Mouse (Mus musculus) midbrain, embryonic 14.5 days (tissue): Measurements from ENCODE around the gene Mns1. TPM values are rescaled to one million over a fixed set of nuclear protein-coding genes. Genes with fewer than 3 reads are reported as not detected.

ENCODE experiments used
- ATAC-seq: fragments of 200-750 bp; cut with Nextera tagmentation; 2 replicates; pipeline ENCODE4 v1.8.0; 2017; ENCODE audit warnings: moderate number of reproducible peaks, moderate library complexity; ENCODE audit not compliant: low FRiP score, low TSS enrichment
- DNase-seq: peaks from one replicate; pipeline ENCODE4 v3.0.0-alpha.2; 2015
- H3K27ac ChIP-seq: fragments of 300-500 bp; sonication (generic); replicated peaks from 2 replicates; pipeline ENCODE4 v1.5.1; 2014; ENCODE audit warnings: mild to moderate bottlenecking, low read depth, low read length, moderate library complexity
- H3K27me3 ChIP-seq: fragments of 300-500 bp; sonication (generic); 2 replicates; pipeline ENCODE4 v1.6.1; 2014; ENCODE audit warnings: low read length, control low read depth, mixed read lengths; ENCODE audit not compliant: control insufficient read depth, insufficient read depth
- H3K36me3 ChIP-seq: fragments of 300-500 bp; sonication (generic); 2 replicates; pipeline ENCODE4 v1.6.1; 2014; ENCODE audit warnings: low read length, control low read depth; ENCODE audit not compliant: control insufficient read depth, insufficient read depth
- H3K4me1 ChIP-seq: fragments of 300-500 bp; sonication (generic); 2 replicates; pipeline ENCODE4 v1.6.1; 2014; ENCODE audit warnings: mild to moderate bottlenecking, antibody characterized with exemption, low read length, control low read depth; ENCODE audit not compliant: control insufficient read depth, insufficient read depth
- H3K4me2 ChIP-seq: fragments of 300-500 bp; sonication (generic); 2 replicates; pipeline ENCODE4 v1.6.1; 2014; ENCODE audit warnings: mild to moderate bottlenecking, low read length, moderate library complexity
- H3K4me3 ChIP-seq: fragments of 300-500 bp; sonication (generic); replicated peaks from 2 replicates; pipeline ENCODE4 v1.5.1; 2014; ENCODE audit warnings: low read depth, low read length
- H3K9ac ChIP-seq: fragments of 300-500 bp; sonication (generic); replicated peaks from 2 replicates; pipeline ENCODE4 v1.6.1; 2014; ENCODE audit warnings: mild to moderate bottlenecking, low read length, moderate library complexity
- H3K9me3 ChIP-seq: fragments of 300-500 bp; sonication (generic); 2 replicates; pipeline ENCODE4 v1.6.1; 2016; ENCODE audit warnings: low read length, control low read depth, mixed read lengths; ENCODE audit not compliant: control insufficient read depth
- WGBS: fragments of 180-500 bp; shearing (Covaris S2); extraction: QIAGEN DNeasy Blood & Tissue Kit; methylation state at CpG from one replicate; pipeline ENCODE4 v1.1.7; 2014; 5-methylcytosine and 5-hydroxymethylcytosine counted together
- polyA plus RNA-seq: library from polyadenylated mRNA; unstranded; fragments of >200 nt; fragmentation: Nextera tagmentation; extraction: Ambion mirVana; gene quantifications from 2 replicates; pipeline ENCODE4 v1.2.1, GENCODE M21; 2014

The Mns1 gene
- polyA plus RNA-seq, result 4.9 and 10.3 TPM in 2 replicates

GRCm38 (mm10) chr9:72437822-72438701 is at the start of gene Mns1:
TSS of gene Mns1 (plus strand) at chr9:72438011.
- Histone ChIP-seq H3K9me3 (no peaks in the 10 kb centered on the region), H3K27ac (no peak within 1 kb of the TSS), H3K4me2 (peak within 1 kb of the TSS; percentile 70), H3K27me3 (no peaks in the 10 kb centered on the region), H3K36me3 (no peaks in the 10 kb centered on the region), H3K4me1 (peaks cover 4% of the 10 kb centered on the region; the same call in 1 of the 2 replicates), H3K9ac (peak within 1 kb of the TSS; percentile 45), H3K4me3 (peak within 1 kb of the TSS; percentile 57)
- WGBS, result 2% methylated on average over 43 of the region's 43 CpGs
- DNase-seq, result peak; percentile 96
- peak; percentile 98 for ATAC-seq

DNA sequence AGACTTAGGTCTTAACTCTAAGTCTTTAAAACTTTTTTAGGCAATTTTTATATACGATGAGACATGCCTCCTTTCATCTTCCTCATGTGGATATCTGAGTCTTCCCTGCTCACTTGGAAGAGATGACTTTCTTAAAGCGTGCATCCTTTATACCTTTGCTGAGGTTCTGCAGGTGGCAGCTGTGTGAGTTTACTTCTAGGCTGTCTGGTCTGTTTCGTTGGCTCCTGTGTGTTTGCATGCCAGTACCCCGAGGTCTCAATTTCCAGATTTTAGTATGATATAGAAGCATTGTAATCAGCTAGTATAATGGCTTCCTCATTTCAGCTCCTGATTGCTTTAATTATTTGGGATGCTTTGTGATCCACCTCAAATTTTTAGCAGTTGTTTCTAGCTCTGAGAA is 48.9 kb upstream of the Mns1 start:
- H3K9ac ChIP-seq, result no peak overlapping the region
- H3K27ac ChIP-seq, result no peak overlapping the region
- H3K4me2 ChIP-seq, result no peak overlapping the region
- whole genome bisulfite sequencing, result 91% methylated on average over 4 of the region's 4 CpGs
- no peaks in the 10 kb centered on the region for H3K36me3 ChIP-seq
- no peaks in the 10 kb centered on the region for H3K9me3 ChIP-seq
- ATAC-seq (no peak), DNase-seq (no peak)
- H3K27me3 ChIP-seq, result no peaks in the 10 kb centered on the region
- peaks cover 6% of the 10 kb centered on the region for H3K4me1 ChIP-seq
- no peak overlapping the region for H3K4me3 ChIP-seq

GRCm38 (mm10) chr9:72389431-72390002 is 48.3 kb upstream of the Mns1 start:
- no peaks in the 10 kb centered on the region for H3K9me3 ChIP-seq
- no peak overlapping the region for H3K4me3 ChIP-seq
- DNase-seq, result no peak
- no peaks in the 10 kb centered on the region for H3K27me3 ChIP-seq
- peaks cover 6% of the 10 kb centered on the region for H3K4me1 ChIP-seq
- no peaks in the 10 kb centered on the region for H3K36me3 ChIP-seq
- H3K4me2 ChIP-seq, result no peak overlapping the region
- no peak overlapping the region for H3K27ac ChIP-seq
- no peak overlapping the region for H3K9ac ChIP-seq
- ATAC-seq, result no peak
- WGBS, result 62% methylated on average over 14 of the region's 14 CpGs

- H3K27me3 ChIP-seq, result no peaks in the 10 kb centered on the region
- ATAC-seq, result no peak
- H3K9ac ChIP-seq, result no peak overlapping the region
- H3K27ac ChIP-seq, result no peak overlapping the region
- no peak overlapping the region for H3K4me2 ChIP-seq
- DNase-seq, result no peak
- H3K36me3 ChIP-seq, result no peaks in the 10 kb centered on the region
- 90% methylated on average over 12 of the region's 12 CpGs for WGBS
- peaks cover 6% of the 10 kb centered on the region for H3K4me1 ChIP-seq
- H3K4me3 ChIP-seq, result no peak overlapping the region
- no peaks in the 10 kb centered on the region for H3K9me3 ChIP-seq
Measured at GRCm38 (mm10) chr9:72390321-72391077, 47.3 kb upstream of the Mns1 start.

- Histone ChIP-seq H3K27ac (no peak overlapping the region), H3K27me3 (no peaks in the 10 kb centered on the region), H3K9me3 (no peaks in the 10 kb centered on the region), H3K4me3 (no peak overlapping the region), H3K9ac (no peak overlapping the region), H3K4me1 (peaks cover 6% of the 10 kb centered on the region), H3K4me2 (no peak overlapping the region), H3K36me3 (no peaks in the 10 kb centered on the region)
- ATAC-seq (no peak), DNase-seq (no peak)
- WGBS, result 82% methylated on average over 7 of the region's 7 CpGs
Measured at GRCm38 (mm10) chr9:72392686-72393085, 45.1 kb upstream of the Mns1 start.

DNA sequence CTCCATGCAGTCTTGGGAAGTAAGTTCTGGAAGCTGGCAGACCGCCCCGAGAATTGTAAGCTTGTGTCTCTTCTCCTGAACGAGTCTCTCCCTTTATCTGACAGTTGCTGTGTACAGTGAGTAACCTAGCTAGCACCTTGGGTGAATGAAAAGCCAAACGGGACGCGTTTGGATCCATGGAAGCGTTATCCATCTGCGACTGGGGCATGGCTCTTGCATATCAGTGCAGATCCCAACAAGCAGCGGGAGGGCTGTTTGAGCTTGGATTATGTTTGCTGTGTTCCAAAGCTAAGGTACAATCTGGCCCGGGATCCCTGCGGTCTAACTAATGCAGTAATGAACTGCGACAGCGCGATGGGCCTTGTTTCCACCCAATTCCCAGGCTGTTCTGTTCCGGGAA is 44.6 kb upstream of the Mns1 start:
- Histone ChIP-seq H3K4me1 (peaks cover 6% of the 10 kb centered on the region), H3K27me3 (no peaks in the 10 kb centered on the region), H3K4me2 (0 out of 2 replicates have a peak overlapping the region, but pooled peaks have one; percentile 1), H3K9ac (no peak overlapping the region), H3K9me3 (no peaks in the 10 kb centered on the region), H3K36me3 (no peaks in the 10 kb centered on the region), H3K4me3 (no peak overlapping the region), H3K27ac (peak overlapping the region; percentile 20; the same call in 1 of the 2 replicates)
- ATAC-seq (no peak), DNase-seq (peak; percentile 37)
- WGBS, result 65% methylated on average over 15 of the region's 15 CpGs

GRCm38 (mm10) chr9:72393869-72394341 is 43.9 kb upstream of the Mns1 start:
- peaks cover 6% of the 10 kb centered on the region for H3K4me1 ChIP-seq
- ATAC-seq (no peak), DNase-seq (peak; percentile 67)
- 0 out of 2 replicates have a peak overlapping the region, but pooled peaks have one; percentile 26 for H3K27ac ChIP-seq
- no peaks in the 10 kb centered on the region for H3K9me3 ChIP-seq
- H3K9ac ChIP-seq, result no peak overlapping the region
- H3K27me3 ChIP-seq, result no peaks in the 10 kb centered on the region
- WGBS, result 29% methylated on average over 8 of the region's 8 CpGs
- peak overlapping the region; percentile 24; the same call in 1 of the 2 replicates for H3K4me2 ChIP-seq
- no peaks in the 10 kb centered on the region for H3K36me3 ChIP-seq
- H3K4me3 ChIP-seq, result no peak overlapping the region

- no peaks in the 10 kb centered on the region for H3K36me3 ChIP-seq
- ATAC-seq, result no peak
- no peaks in the 10 kb centered on the region for H3K9me3 ChIP-seq
- no peak overlapping the region for H3K9ac ChIP-seq
- H3K27me3 ChIP-seq, result no peaks in the 10 kb centered on the region
- no peak overlapping the region for H3K4me2 ChIP-seq
- no peak for DNase-seq
- no peaks in the 10 kb centered on the region for H3K4me1 ChIP-seq
- H3K4me3 ChIP-seq, result no peak overlapping the region
- H3K27ac ChIP-seq, result no peak overlapping the region
- WGBS, result 27% methylated on average over 4 of the region's 4 CpGs
Measured at GRCm38 (mm10) chr9:72400121-72400520, 37.7 kb upstream of the Mns1 start.
